Mouse (Mus musculus) erythroid progenitor cell, adult 5-6 weeks (primary cell): ENCODE measurements around the gene Cdc6. TPM values are rescaled to one million over a fixed set of nuclear protein-coding genes. Genes with fewer than 3 reads are reported as not detected.

Experiments
- ATAC-seq: replicated peaks from 2 replicates; pipeline ENCODE4 v1.8.0; 2016; ENCODE audit warnings: moderate number of reproducible peaks, mild to moderate bottlenecking, moderate TSS enrichment, inconsistent platforms; ENCODE audit not compliant: poor library complexity, low FRiP score, severe bottlenecking
- total RNA-seq, 2 experiments: library from RNA; stranded (forward) in 1 of 2; stranded (reverse) in 1 of 2; fragments of 150-400 nt in 1 of 2; fragments of 186-747, 209-891 nt in 1 of 2; gene quantifications; 2 replicates each; pipeline versions ENCODE4 v1.2.3 to v1.2.4; 2015 to 2017; ENCODE audit warnings: low replicate concordance in 2 of 2

Cdc6 gene
- total RNA-seq, 2 experiments from 2014 or later = 84.3 to 96.1 TPM

- ATAC-seq = no peak
Measured at GRCm38 (mm10) chr11:98971316-98972031, 63.9 kb downstream of the Cdc6 start.

- ATAC-seq = peak; percentile 61
Measured at GRCm38 (mm10) chr11:98972215-98972614, 64.6 kb downstream of the Cdc6 start.

- ATAC-seq = no peak
Measured at GRCm38 (mm10) chr11:98972801-98973360, 65.3 kb downstream of the Cdc6 start.

Other genes with a start within 250 kb of the Cdc6 start
- gene Gsdma, start 243.4 kb upstream of the Cdc6 start, total RNA-seq (2015; ENCODE audit: low replicate concordance) = not detected in 2 replicates
- not detected in 2 replicates for gene Gsdma, start 243.4 kb upstream of the Cdc6 start, total RNA-seq (2017; ENCODE audit: low replicate concordance)
- 28.1 and 30.3 TPM in 2 replicates for gene Psmd3, start 225.2 kb upstream of the Cdc6 start, total RNA-seq (2015; ENCODE audit: low replicate concordance)
- gene Psmd3, start 225.2 kb upstream of the Cdc6 start, total RNA-seq (2017; ENCODE audit: low replicate concordance) = 23.6 and 30.7 TPM in 2 replicates
- gene Csf3, start 206.5 kb upstream of the Cdc6 start, total RNA-seq (2015; ENCODE audit: low replicate concordance) = not detected in 2 replicates
- not detected in 2 replicates for gene Csf3, start 206.5 kb upstream of the Cdc6 start, total RNA-seq (2017; ENCODE audit: low replicate concordance)
- gene Med24, start 178.4 kb upstream of the Cdc6 start, total RNA-seq (2015; ENCODE audit: low replicate concordance) = 30.6 and 57.7 TPM in 2 replicates
- gene Med24, start 178.4 kb upstream of the Cdc6 start, total RNA-seq (2017; ENCODE audit: low replicate concordance) = 14.7 and 25.0 TPM in 2 replicates
- 8.6 and 13.8 TPM in 2 replicates for gene Thra, start 167.2 kb upstream of the Cdc6 start, total RNA-seq (2015; ENCODE audit: low replicate concordance)
- 3.3 and 8.0 TPM in 2 replicates for gene Thra, start 167.2 kb upstream of the Cdc6 start, total RNA-seq (2017; ENCODE audit: low replicate concordance)
- not detected in 2 replicates for gene Nr1d1, start 132.5 kb upstream of the Cdc6 start, total RNA-seq (2015; ENCODE audit: low replicate concordance)
- not detected in 2 replicates for gene Nr1d1, start 132.5 kb upstream of the Cdc6 start, total RNA-seq (2017; ENCODE audit: low replicate concordance)
- gene Msl1, start 112.3 kb upstream of the Cdc6 start, total RNA-seq (2015; ENCODE audit: low replicate concordance) = 43.6 and 44.7 TPM in 2 replicates
- 29.5 and 35.5 TPM in 2 replicates for gene Msl1, start 112.3 kb upstream of the Cdc6 start, total RNA-seq (2017; ENCODE audit: low replicate concordance)
- 41.8 and 60.4 TPM in 2 replicates for gene Casc3, start 102.9 kb upstream of the Cdc6 start, total RNA-seq (2015; ENCODE audit: low replicate concordance)
- gene Casc3, start 102.9 kb upstream of the Cdc6 start, total RNA-seq (2017; ENCODE audit: low replicate concordance) = 59.2 and 92.7 TPM in 2 replicates
- gene Rapgefl1, start 71.0 kb upstream of the Cdc6 start, total RNA-seq (2015; ENCODE audit: low replicate concordance) = 6.7 TPM in 1 of 2 replicates, not detected in the other
- 1.5 TPM in 1 of 2 replicates, not detected in the other for gene Rapgefl1, start 71.0 kb upstream of the Cdc6 start, total RNA-seq (2017; ENCODE audit: low replicate concordance)
- gene Wipf2, start 44.2 kb upstream of the Cdc6 start, total RNA-seq (2015; ENCODE audit: low replicate concordance) = 15.1 and 36.0 TPM in 2 replicates
- gene Wipf2, start 44.2 kb upstream of the Cdc6 start, total RNA-seq (2017; ENCODE audit: low replicate concordance) = 8.2 and 8.9 TPM in 2 replicates
- gene Rara, start 20.0 kb downstream of the Cdc6 start, total RNA-seq (2015; ENCODE audit: low replicate concordance) = 4.3 and 18.4 TPM in 2 replicates
- gene Rara, start 20.0 kb downstream of the Cdc6 start, total RNA-seq (2017; ENCODE audit: low replicate concordance) = 0.51 and 1.4 TPM in 2 replicates
- not detected in 2 replicates for gene Gjd3, start 75.2 kb downstream of the Cdc6 start, total RNA-seq (2015; ENCODE audit: low replicate concordance)
- not detected in 2 replicates for gene Gjd3, start 75.2 kb downstream of the Cdc6 start, total RNA-seq (2017; ENCODE audit: low replicate concordance)
- 1,106 and 1,185 TPM in 2 replicates for gene Top2a, start 116.4 kb downstream of the Cdc6 start, total RNA-seq (2015; ENCODE audit: low replicate concordance)
- gene Top2a, start 116.4 kb downstream of the Cdc6 start, total RNA-seq (2017; ENCODE audit: low replicate concordance) = 1,820 and 2,303 TPM in 2 replicates
- gene Igfbp4, start 133.4 kb downstream of the Cdc6 start, total RNA-seq (2015; ENCODE audit: low replicate concordance) = 12.2 and 25.2 TPM in 2 replicates
- 5.8 and 8.1 TPM in 2 replicates for gene Igfbp4, start 133.4 kb downstream of the Cdc6 start, total RNA-seq (2017; ENCODE audit: low replicate concordance)
- gene Tns4, start 181.5 kb downstream of the Cdc6 start, total RNA-seq (2015; ENCODE audit: low replicate concordance) = not detected in 2 replicates
- 2.6 and 3.1 TPM in 2 replicates for gene Tns4, start 181.5 kb downstream of the Cdc6 start, total RNA-seq (2017; ENCODE audit: low replicate concordance)
- gene Ccr7, start 247.3 kb downstream of the Cdc6 start, total RNA-seq (2015; ENCODE audit: low replicate concordance) = 1.4 and 8.0 TPM in 2 replicates
- gene Ccr7, start 247.3 kb downstream of the Cdc6 start, total RNA-seq (2017; ENCODE audit: low replicate concordance) = 1.3 and 2.0 TPM in 2 replicates